Mouse (Mus musculus) gastrocnemius, postnatal 36 days (tissue): ENCODE results near the gene Pih1d2. TPM values are rescaled to one million over a fixed set of nuclear protein-coding genes. Genes with fewer than 3 reads are reported as not detected.

ENCODE experiments used
- total RNA-seq, 2 experiments: library from RNA; stranded (reverse); gene quantifications; 2 replicates each; pipeline ENCODE4 v1.2.3; 2021

The Pih1d2 gene
- total RNA-seq, 2 experiments from 2014 or later = 0.96 TPM; not detected in 1

Other genes starting within 250 kb of the Pih1d2 start
- not detected for gene Plet1, start 122.8 kb upstream of the Pih1d2 start, total RNA-seq
- gene Pts, start 88.6 kb upstream of the Pih1d2 start, total RNA-seq = 10 to 100 TPM in 1 of 2 experiments, 1 to 10 TPM in 1; 9.5 to 10.0 TPM
- 1 to 10 TPM in 1 of 2 experiments, under 1 TPM in 1; 0.87 to 1.4 TPM for gene Il18, start 62.5 kb upstream of the Pih1d2 start, total RNA-seq
- under 1 TPM in 1 of 2 experiments, not detected in 1; 0.36 TPM for gene Bco2, start 62.1 kb upstream of the Pih1d2 start, total RNA-seq
- gene Tex12, start 56.0 kb upstream of the Pih1d2 start, total RNA-seq = not detected
- gene Sdhd, start 13.5 kb upstream of the Pih1d2 start, total RNA-seq = 100 to 1,000 TPM; 313 to 336 TPM
- 100 to 1,000 TPM; 184 to 202 TPM for gene Timm8b, start 13.4 kb upstream of the Pih1d2 start, total RNA-seq
- gene Nkapd1, start 143 bp downstream of the Pih1d2 start, total RNA-seq = 10 to 100 TPM in 1 of 2 experiments, 1 to 10 TPM in 1; 8.1 to 11.4 TPM
- 100 to 1,000 TPM; 207 to 232 TPM for gene Dlat, start 42.5 kb downstream of the Pih1d2 start, total RNA-seq
- 1 to 10 TPM; 1.4 to 3.5 TPM for gene Dixdc1, start 122.2 kb downstream of the Pih1d2 start, total RNA-seq
- 1 to 10 TPM; 1.8 to 4.2 TPM for gene 2310030G06Rik, start 129.2 kb downstream of the Pih1d2 start, total RNA-seq
- 1,000 to 10,000 TPM; 1,018 to 1,083 TPM for gene Cryab, start 134.0 kb downstream of the Pih1d2 start, total RNA-seq
- gene Hspb2, start 135.0 kb downstream of the Pih1d2 start, total RNA-seq = 100 to 1,000 TPM; 118 to 134 TPM
- gene Fdxacb1, start 150.9 kb downstream of the Pih1d2 start, total RNA-seq = 1 to 10 TPM; 4.3 to 4.6 TPM
- 10 to 100 TPM in 1 of 2 experiments, 1 to 10 TPM in 1; 7.1 to 10.2 TPM for gene Alg9, start 157.7 kb downstream of the Pih1d2 start, total RNA-seq
- 10 to 100 TPM in 1 of 2 experiments, 1 to 10 TPM in 1; 9.8 to 11.2 TPM for gene 1110032A03Rik, start 158.2 kb downstream of the Pih1d2 start, total RNA-seq
- 1 to 10 TPM; 4.9 to 5.9 TPM for gene Ppp2r1b, start 228.0 kb downstream of the Pih1d2 start, total RNA-seq